Mouse (Mus musculus) olfactory bulb, adult 2 months (tissue): ENCODE results near the gene Ercc8. TPM values are rescaled to one million over a fixed set of nuclear protein-coding genes. Genes with fewer than 3 reads are reported as not detected.

Experiments used
- H3K27ac ChIP-seq: fragments of 200-500 bp; 2 replicates; pipeline ENCODE4 v1.5.1; 2012; ENCODE audit warnings: low read depth, low read length; ENCODE audit not compliant: insufficient read depth
- H3K4me1 ChIP-seq: fragments of 200-500 bp; 2 replicates; pipeline ENCODE4 v1.6.1; 2012; ENCODE audit warnings: low read length; ENCODE audit not compliant: control insufficient read depth, insufficient read depth
- H3K4me3 ChIP-seq: fragments of 200-500 bp; 2 replicates; pipeline ENCODE4 v1.5.1; 2012; ENCODE audit warnings: mild to moderate bottlenecking, low read depth, low read length, moderate library complexity; ENCODE audit not compliant: insufficient read depth
- CTCF ChIP-seq: fragments of 200-500 bp; IDR thresholded peaks from 2 replicates; pipeline ENCODE4 v1.5.1; 2012; ENCODE audit warnings: low read depth, mild to moderate bottlenecking, low read length, moderate library complexity; ENCODE audit not compliant: insufficient read depth
- POLR2A ChIP-seq: fragments of 200-500 bp; IDR thresholded peaks from 2 replicates; pipeline ENCODE4 v1.6.1; 2012; ENCODE audit warnings: mild to moderate bottlenecking, low read depth, low read length, moderate library complexity; ENCODE audit not compliant: insufficient read depth
- WGBS: fragments of 180-500 bp; shearing (Covaris S2); methylation state at CpG from one replicate; pipeline ENCODE4 v1.1.7; 2018; 5-methylcytosine and 5-hydroxymethylcytosine counted together
- polyA plus RNA-seq: library from polyadenylated mRNA; stranded (reverse); fragments of >200 nt; gene quantifications from 2 replicates; pipeline ENCODE4 v1.2.4, GENCODE M21; 2012; ENCODE audit warnings: low replicate concordance; ENCODE audit not compliant: missing spikeins, insufficient read depth, insufficient read length

The Ercc8 gene
- polyA plus RNA-seq, 1 experiment, result not detected

GRCm38 (mm10) chr13:108144086-108144485 is 14.4 kb upstream of the Ercc8 start:
- Histone ChIP-seq H3K4me1 (peaks cover 2% of the 10 kb centered on the region; the same call in 1 of the 2 replicates), H3K4me3 (no peak overlapping the region), H3K27ac (no peak overlapping the region)
- TF ChIP-seq CTCF (no peak), POLR2A (no peak)
- 85% methylated on average over 8 of the region's 8 CpGs for WGBS

GRCm38 (mm10) chr13:108151782-108152181 is 6.7 kb upstream of the Ercc8 start:
- Histone ChIP-seq H3K4me3 (no peak overlapping the region), H3K27ac (no peak overlapping the region), H3K4me1 (0 out of 2 replicates have a peak, but pooled peaks cover 2% of the 10 kb centered on the region)
- no peak for TF ChIP-seq CTCF
- no peak for TF ChIP-seq POLR2A

GRCm38 (mm10) chr13:108152650-108153372 is 5.7 kb upstream of the Ercc8 start:
- no peak overlapping the region for H3K27ac ChIP-seq
- H3K4me1 ChIP-seq, result 0 out of 2 replicates have a peak, but pooled peaks cover 2% of the 10 kb centered on the region
- WGBS, result 44% methylated on average over 8 of the region's 8 CpGs
- TF ChIP-seq CTCF, result no peak
- H3K4me3 ChIP-seq, result no peak overlapping the region

DNA sequence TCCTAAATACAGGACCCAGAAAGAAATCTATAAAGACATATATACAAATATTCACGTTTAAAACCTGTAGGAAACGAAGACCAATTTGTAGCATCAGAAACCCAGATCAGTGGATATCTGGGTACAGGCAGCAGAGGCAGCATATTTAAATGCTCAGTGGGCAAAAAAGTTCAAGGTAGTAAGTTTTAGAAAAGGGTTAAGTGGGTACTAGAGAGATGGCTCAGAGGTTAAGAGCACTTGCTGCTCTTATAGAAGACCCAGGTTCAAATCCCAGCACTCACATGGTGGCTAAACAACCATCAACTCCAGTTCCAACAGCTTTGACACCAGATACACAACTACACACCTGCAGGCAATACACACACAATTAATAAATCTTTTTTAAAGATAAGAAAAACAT is 1.4 kb upstream of the Ercc8 start:
- no peak for TF ChIP-seq POLR2A
- TF ChIP-seq CTCF, result no peak
- Histone ChIP-seq H3K4me3 (no peak overlapping the region), H3K27ac (no peak overlapping the region), H3K4me1 (peaks cover 2% of the 10 kb centered on the region; the same call in 1 of the 2 replicates)
- WGBS, result 84% methylated on average over 2 of the region's 2 CpGs

- Histone ChIP-seq H3K27ac (no peak overlapping the region), H3K4me1 (peaks cover 2% of the 10 kb centered on the region; the same call in 1 of the 2 replicates), H3K4me3 (peak overlapping the region; percentile 88)
- 2% methylated on average over 41 of the region's 42 CpGs for WGBS
- TF ChIP-seq CTCF (no peak), POLR2A (no peak)
These were observed 633 bp upstream of the Ercc8 start for GRCm38 (mm10) chr13:108157732-108158464.

DNA sequence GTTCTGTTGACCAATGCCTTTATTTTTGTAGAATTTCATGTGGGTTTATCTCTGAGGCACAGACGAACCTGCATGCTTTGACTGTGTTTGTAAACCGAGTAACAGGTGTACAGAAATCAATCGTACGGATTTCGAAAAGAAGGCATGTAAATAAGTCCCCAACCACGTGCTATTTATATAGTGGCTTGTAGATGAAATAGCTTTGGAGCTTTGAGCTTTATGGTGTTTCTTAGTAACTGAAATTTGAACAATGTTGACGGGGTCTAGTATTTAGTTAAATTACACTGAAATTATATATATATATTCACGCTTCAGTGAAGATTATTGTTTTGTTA is 677 bp downstream of the Ercc8 start:
- peaks cover 2% of the 10 kb centered on the region; the same call in 1 of the 2 replicates for H3K4me1 ChIP-seq
- WGBS, result 3% methylated on average over 8 of the region's 8 CpGs
- no peak for TF ChIP-seq CTCF
- TF ChIP-seq POLR2A, result no peak
- peak overlapping the region; percentile 88 for H3K4me3 ChIP-seq
- no peak overlapping the region for H3K27ac ChIP-seq

GRCm38 (mm10) chr13:108159963-108160362 is 1.4 kb downstream of the Ercc8 start:
- Histone ChIP-seq H3K4me1 (peaks cover 2% of the 10 kb centered on the region; the same call in 1 of the 2 replicates), H3K27ac (no peak overlapping the region), H3K4me3 (no peak overlapping the region)
- WGBS, result 52% methylated on average over 7 of the region's 7 CpGs
- no peak for TF ChIP-seq POLR2A
- no peak for TF ChIP-seq CTCF

GRCm38 (mm10) chr13:108163912-108164311 is 5.4 kb downstream of the Ercc8 start:
- peaks cover 2% of the 10 kb centered on the region; the same call in 1 of the 2 replicates for H3K4me1 ChIP-seq
- WGBS, result 93% methylated on average over 9 of the region's 9 CpGs
- no peak overlapping the region for H3K27ac ChIP-seq
- TF ChIP-seq POLR2A, result no peak
- no peak for TF ChIP-seq CTCF
- H3K4me3 ChIP-seq, result no peak overlapping the region

GRCm38 (mm10) chr13:108164621-108165020 is 6.1 kb downstream of the Ercc8 start:
- WGBS, result 92% methylated on average over 3 of the region's 3 CpGs
- Histone ChIP-seq H3K4me1 (peaks cover 1% of the 10 kb centered on the region; the same call in 1 of the 2 replicates), H3K4me3 (no peak overlapping the region), H3K27ac (no peak overlapping the region)
- TF ChIP-seq CTCF (no peak), POLR2A (no peak)
